Mouse (Mus musculus): ENCODE measurements around the gene 9530003J23Rik. TPM values are rescaled to one million over a fixed set of nuclear protein-coding genes. Genes with fewer than 3 reads are reported as not detected.
"Not testable (repeated sequence)": the region's sequence is repeated elsewhere in the genome, so short reads cannot be mapped to it uniquely, and the experiment has no call there.

9530003J23Rik gene
- total and polyA plus RNA-seq, 2 experiments: not detected

- H3K27ac ChIP-seq (replicated peaks; ENCODE audit: insufficient read depth, low read depth, low read length): no peak overlapping the region
- H3K36me3 ChIP-seq (ENCODE audit: control insufficient read depth, insufficient read depth, low read length): no peaks in the 10 kb centered on the region
- no peak overlapping the region for H3K4me3 ChIP-seq (ENCODE audit: insufficient read depth, low read depth, low read length)
- no peak for DNase-seq (ENCODE audit: extremely low read depth, low read depth, low spot score)
- no peaks in the 10 kb centered on the region for H3K79me2 ChIP-seq (ENCODE audit: control insufficient read depth, insufficient read depth, low read length)
- TF ChIP-seq CTCF (IDR thresholded peaks at IDR 0.05; ENCODE audit: low read depth, low read length) (no peak), POLR2A (IDR thresholded peaks at IDR 0.05; ENCODE audit: extremely low read depth, insufficient read depth, low read length) (no peak)
- no peaks in the 10 kb centered on the region for H3K27me3 ChIP-seq (ENCODE audit: control insufficient read depth, insufficient read depth, low read length)
- H3K9ac ChIP-seq (ENCODE audit: low read depth, low read length): no peak overlapping the region
- WGBS: 86% methylated on average over 10 of the region's 10 CpGs
- no peaks in the 10 kb centered on the region for H3K4me1 ChIP-seq (ENCODE audit: control insufficient read depth, insufficient read depth, low read length)
Measured at GRCm38 (mm10) chr10:117275681-117276369, 37.3 kb upstream of the 9530003J23Rik start.

DNA sequence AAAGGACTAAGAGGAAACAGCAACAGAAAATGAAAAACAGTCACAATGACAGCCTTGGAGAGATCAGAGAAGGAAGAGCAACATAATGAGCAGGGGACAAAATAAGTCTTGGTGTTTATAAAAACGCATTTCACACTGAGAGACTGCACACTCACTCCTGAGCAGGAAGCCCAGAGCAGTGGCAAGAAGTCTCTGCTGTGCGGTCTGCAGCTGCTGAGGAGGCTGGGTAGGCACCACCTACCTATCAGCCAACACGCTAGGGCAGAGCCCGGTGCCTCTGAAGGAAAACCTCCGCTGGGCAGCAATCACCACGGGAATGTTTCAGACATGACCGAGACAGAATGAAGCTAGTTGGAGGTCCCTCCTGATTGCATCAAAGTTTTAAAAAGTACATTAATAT is 36.1 kb upstream of the 9530003J23Rik start:
- 87% methylated on average over 4 of the region's 7 CpGs for WGBS
- H3K9ac ChIP-seq (ENCODE audit: low read depth, low read length); H3K27me3 ChIP-seq (ENCODE audit: control insufficient read depth, insufficient read depth, low read length); H3K4me1 ChIP-seq (ENCODE audit: control insufficient read depth, insufficient read depth, low read length); H3K4me3 ChIP-seq (ENCODE audit: insufficient read depth, low read depth, low read length); H3K27ac ChIP-seq (replicated peaks; ENCODE audit: insufficient read depth, low read depth, low read length); DNase-seq (ENCODE audit: extremely low read depth, low read depth, low spot score); H3K36me3 ChIP-seq (ENCODE audit: control insufficient read depth, insufficient read depth, low read length); H3K79me2 ChIP-seq (ENCODE audit: control insufficient read depth, insufficient read depth, low read length): not testable (repeated sequence)

DNA sequence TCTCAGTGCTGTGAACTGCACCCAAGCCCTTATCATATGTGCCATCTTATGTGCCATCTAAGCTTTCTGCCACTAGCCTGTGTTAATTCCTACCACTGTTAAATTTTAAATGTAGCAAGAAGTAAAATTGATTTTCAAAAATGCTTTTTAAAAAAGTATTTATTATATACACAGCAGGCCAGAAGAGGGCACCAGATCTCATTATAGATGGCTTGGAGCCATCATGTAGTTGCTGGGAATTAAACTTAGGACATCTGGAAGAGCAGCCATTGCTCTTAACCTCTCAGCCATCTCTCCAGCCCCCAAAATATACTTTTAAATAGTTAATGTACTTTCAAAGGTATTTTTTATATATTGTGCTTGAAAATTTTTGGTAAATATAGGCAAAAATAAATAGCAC is 33.5 kb upstream of the 9530003J23Rik start:
- Histone ChIP-seq H3K4me3 (ENCODE audit: insufficient read depth, low read depth, low read length) (no peak overlapping the region), H3K27me3 (ENCODE audit: control insufficient read depth, insufficient read depth, low read length) (no peaks in the 10 kb centered on the region), H3K27ac (replicated peaks; ENCODE audit: insufficient read depth, low read depth, low read length) (no peak overlapping the region), H3K36me3 (ENCODE audit: control insufficient read depth, insufficient read depth, low read length) (no peaks in the 10 kb centered on the region), H3K79me2 (ENCODE audit: control insufficient read depth, insufficient read depth, low read length) (no peaks in the 10 kb centered on the region), H3K4me1 (ENCODE audit: control insufficient read depth, insufficient read depth, low read length) (no peaks in the 10 kb centered on the region), H3K9ac (ENCODE audit: low read depth, low read length) (no peak overlapping the region)
- TF ChIP-seq POLR2A (IDR thresholded peaks at IDR 0.05; ENCODE audit: extremely low read depth, insufficient read depth, low read length) (no peak), CTCF (IDR thresholded peaks at IDR 0.05; ENCODE audit: low read depth, low read length) (no peak)
- DNase-seq (ENCODE audit: extremely low read depth, low read depth, low spot score): peak; percentile 11

- Histone ChIP-seq H3K9ac (ENCODE audit: low read depth, low read length) (no peak overlapping the region), H3K4me3 (ENCODE audit: insufficient read depth, low read depth, low read length) (no peak overlapping the region), H3K27me3 (ENCODE audit: control insufficient read depth, insufficient read depth, low read length) (no peaks in the 10 kb centered on the region), H3K79me2 (ENCODE audit: control insufficient read depth, insufficient read depth, low read length) (no peaks in the 10 kb centered on the region), H3K36me3 (ENCODE audit: control insufficient read depth, insufficient read depth, low read length) (no peaks in the 10 kb centered on the region), H3K4me1 (ENCODE audit: control insufficient read depth, insufficient read depth, low read length) (no peaks in the 10 kb centered on the region), H3K27ac (replicated peaks; ENCODE audit: insufficient read depth, low read depth, low read length) (no peak overlapping the region)
- TF ChIP-seq POLR2A (IDR thresholded peaks at IDR 0.05; ENCODE audit: extremely low read depth, insufficient read depth, low read length) (no peak), CTCF (IDR thresholded peaks at IDR 0.05; ENCODE audit: low read depth, low read length) (no peak)
- DNase-seq (ENCODE audit: extremely low read depth, low read depth, low spot score): no peak
Measured at GRCm38 (mm10) chr10:117259870-117260269, 21.4 kb upstream of the 9530003J23Rik start.

DNA sequence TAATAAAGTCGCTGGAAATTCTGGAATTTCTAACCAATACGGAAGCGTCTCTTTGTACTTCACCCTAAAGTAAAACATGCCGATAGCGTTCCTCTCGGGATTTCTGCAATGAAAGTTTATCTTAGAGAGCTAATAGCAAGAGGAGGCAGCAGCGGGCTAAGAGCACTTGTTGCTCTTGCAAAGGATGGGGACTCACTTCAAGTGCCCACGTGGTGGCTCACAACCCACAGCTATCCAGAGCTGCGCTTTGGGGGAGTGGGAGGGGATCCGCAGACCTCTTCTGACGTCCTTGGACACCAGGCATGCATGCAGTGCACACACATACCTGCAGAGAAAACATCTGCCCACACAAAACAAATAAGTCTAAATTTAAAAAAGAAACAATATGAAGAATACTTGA is 2.6 kb downstream of the 9530003J23Rik start:
- Histone ChIP-seq H3K27me3 (ENCODE audit: control insufficient read depth, insufficient read depth, low read length) (no peaks in the 10 kb centered on the region), H3K4me1 (ENCODE audit: control insufficient read depth, insufficient read depth, low read length) (no peaks in the 10 kb centered on the region), H3K9ac (ENCODE audit: low read depth, low read length) (no peak overlapping the region), H3K36me3 (ENCODE audit: control insufficient read depth, insufficient read depth, low read length) (no peaks in the 10 kb centered on the region), H3K27ac (replicated peaks; ENCODE audit: insufficient read depth, low read depth, low read length) (no peak overlapping the region), H3K4me3 (ENCODE audit: insufficient read depth, low read depth, low read length) (no peak overlapping the region), H3K79me2 (ENCODE audit: control insufficient read depth, insufficient read depth, low read length) (no peaks in the 10 kb centered on the region)
- DNase-seq (ENCODE audit: extremely low read depth, low read depth, low spot score): no peak
- TF ChIP-seq POLR2A (IDR thresholded peaks at IDR 0.05; ENCODE audit: extremely low read depth, insufficient read depth, low read length) (no peak), CTCF (IDR thresholded peaks at IDR 0.05; ENCODE audit: low read depth, low read length) (no peak)
- WGBS: 64% methylated on average over 11 of the region's 11 CpGs

GRCm38 (mm10) chr10:117234825-117235224 is 3.7 kb downstream of the 9530003J23Rik start:
- no peaks in the 10 kb centered on the region for H3K27me3 ChIP-seq (ENCODE audit: control insufficient read depth, insufficient read depth, low read length)
- H3K4me3 ChIP-seq (ENCODE audit: insufficient read depth, low read depth, low read length): no peak overlapping the region
- H3K27ac ChIP-seq (replicated peaks; ENCODE audit: insufficient read depth, low read depth, low read length): no peak overlapping the region
- no peak for TF ChIP-seq CTCF (IDR thresholded peaks at IDR 0.05; ENCODE audit: low read depth, low read length)
- TF ChIP-seq POLR2A (IDR thresholded peaks at IDR 0.05; ENCODE audit: extremely low read depth, insufficient read depth, low read length): no peak
- H3K36me3 ChIP-seq (ENCODE audit: control insufficient read depth, insufficient read depth, low read length): no peaks in the 10 kb centered on the region
- 54% methylated on average over 4 of the region's 4 CpGs for WGBS
- no peaks in the 10 kb centered on the region for H3K4me1 ChIP-seq (ENCODE audit: control insufficient read depth, insufficient read depth, low read length)
- no peaks in the 10 kb centered on the region for H3K79me2 ChIP-seq (ENCODE audit: control insufficient read depth, insufficient read depth, low read length)
- no peak overlapping the region for H3K9ac ChIP-seq (ENCODE audit: low read depth, low read length)
- no peak for DNase-seq (ENCODE audit: extremely low read depth, low read depth, low spot score)

All from liver, adult 2 months (tissue).